Mouse (Mus musculus): ENCODE measurements around the gene Krtap3-1.

- TF ChIP-seq CTCF (IDR thresholded peaks at IDR 0.05; ENCODE audit: control insufficient read depth, insufficient read depth, low read length) (no peak), POLR2A (IDR thresholded peaks at IDR 0.05; ENCODE audit: borderline replicate concordance, control insufficient read depth, low read depth, low read length) (no peak)
Observed at GRCm38 (mm10) chr11:99521288-99521860, 45.1 kb downstream of the Krtap3-1 start, which contains the start of gene Krt39.

All from bone marrow, adult 2 months (tissue).